Mouse (Mus musculus): ENCODE results near the gene Pdxp.
A peak's percentile ranks its signal among the peaks of the same experiment; 100 is the strongest.

GRCm38 (mm10) chr15:78876991-78877809, 36.5 kb upstream of the Pdxp start, which contains the start of gene Gga1:
- TF ChIP-seq CTCF (IDR thresholded peaks at IDR 0.05; ENCODE audit: insufficient read depth, low read depth, low read length) (peak; percentile 37; the same call in 1 of the 2 replicates), POLR2A (IDR thresholded peaks at IDR 0.05; ENCODE audit: insufficient read depth, low read depth, low read length) (peak; percentile 38; the same call in 1 of the 2 replicates)
